Mouse (Mus musculus) embryonic facial prominence, embryonic 11.5 days (tissue): ENCODE measurements around the gene AC124108.1. TPM values are rescaled to one million over a fixed set of nuclear protein-coding genes. Genes with fewer than 3 reads are reported as not detected.

Source experiments
- ATAC-seq: fragments of 200-750 bp; cut with Nextera tagmentation; replicated peaks from 2 replicates; pipeline ENCODE4 v1.8.0; 2017; ENCODE audit warnings: low read depth; ENCODE audit not compliant: insufficient number of reproducible peaks, low FRiP score, low TSS enrichment
- DNase-seq: peaks from one replicate; pipeline ENCODE4 v3.0.0-alpha.2; 2015; ENCODE audit warnings: low spot score
- H3K27ac ChIP-seq: fragments of 300-500 bp; sonication (generic); replicated peaks from 2 replicates; pipeline ENCODE4 v1.5.1; 2014; ENCODE audit warnings: mild to moderate bottlenecking, low read depth, low read length, control low read depth
- H3K27me3 ChIP-seq: fragments of 300-500 bp; sonication (generic); 2 replicates; pipeline ENCODE4 v1.6.1; 2014; ENCODE audit warnings: mild to moderate bottlenecking, low read length, moderate library complexity, mixed read lengths; ENCODE audit not compliant: control insufficient read depth, insufficient read depth
- H3K36me3 ChIP-seq: fragments of 300-500 bp; sonication (generic); replicated peaks from 2 replicates; pipeline ENCODE4 v1.6.1; 2014; ENCODE audit warnings: low read depth, mild to moderate bottlenecking, low read length, moderate library complexity, mixed read lengths; ENCODE audit not compliant: control insufficient read depth, insufficient read depth
- H3K4me1 ChIP-seq: fragments of 300-500 bp; sonication (generic); 2 replicates; pipeline ENCODE4 v1.6.1; 2014; ENCODE audit warnings: low read length, mixed read lengths; ENCODE audit not compliant: control insufficient read depth, insufficient read depth
- H3K4me2 ChIP-seq: fragments of 300-500 bp; sonication (generic); 2 replicates; pipeline ENCODE4 v1.6.1; 2014; ENCODE audit warnings: low read depth, mild to moderate bottlenecking, control low read depth, low read length, moderate library complexity
- H3K4me3 ChIP-seq: fragments of 300-500 bp; sonication (generic); 2 replicates; pipeline ENCODE4 v1.5.1; 2014; ENCODE audit warnings: low read depth, low read length, control low read depth
- H3K9ac ChIP-seq: fragments of 300-500 bp; sonication (generic); replicated peaks from 2 replicates; pipeline ENCODE4 v1.6.1; 2014; ENCODE audit warnings: mild to moderate bottlenecking, control low read depth, low read length
- H3K9me3 ChIP-seq: fragments of 300-500 bp; sonication (generic); replicated peaks from 2 replicates; pipeline ENCODE4 v1.6.1; 2016; ENCODE audit warnings: mild to moderate bottlenecking, low read length, inconsistent platforms, mixed read lengths; ENCODE audit not compliant: control insufficient read depth
- WGBS: fragments of 180-500 bp; shearing (Covaris S2); extraction: QIAGEN DNeasy Blood & Tissue Kit; methylation state at CpG from one replicate; pipeline ENCODE4 v1.1.7; 2014; 5-methylcytosine and 5-hydroxymethylcytosine counted together
- microRNA counts: library from miRNA; unstranded; fragments of <30 nt; microRNA quantifications from one replicate; lab custom pipeline; 2016
- microRNA-seq: library from miRNA; unstranded; fragments of <30 nt; microRNA quantifications from one replicate; pipeline ENCODE4, GENCODE M21; 2016; ENCODE audit warnings: borderline number of aligned reads
- polyA plus RNA-seq: library from polyadenylated mRNA; unstranded; fragments of >200 nt; fragmentation: Nextera tagmentation; extraction: Ambion mirVana; gene quantifications from 2 replicates; pipeline ENCODE4 v1.2.1, GENCODE M21; 2014

The AC124108.1 gene
- polyA plus RNA-seq, 1 experiment from 2014 or later, result 0.65 TPM

DNA sequence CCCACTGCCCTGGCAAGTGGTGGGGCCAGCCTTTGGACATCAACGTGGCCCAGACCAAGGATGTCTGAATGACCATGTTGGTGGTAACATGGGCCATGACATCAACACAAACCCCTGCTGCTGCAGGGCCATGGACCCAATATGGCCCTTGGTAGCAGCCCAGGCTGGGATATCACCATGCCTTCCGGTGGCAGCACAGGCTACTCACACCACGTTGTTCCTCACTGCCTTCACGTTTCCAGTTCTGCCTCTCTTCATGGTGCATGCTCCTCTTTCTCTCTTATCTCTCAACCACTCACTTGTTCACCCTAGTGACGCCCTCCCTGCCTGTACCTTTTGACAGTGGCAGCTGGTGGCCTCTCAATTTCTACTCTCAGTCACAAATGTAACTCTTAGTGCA, 53.8 kb downstream of the AC124108.1 start:
- no peak overlapping the region for H3K9ac ChIP-seq
- no peak overlapping the region for H3K27ac ChIP-seq
- no peak overlapping the region for H3K4me3 ChIP-seq
- no peaks in the 10 kb centered on the region for H3K36me3 ChIP-seq
- no peak for DNase-seq
- no peaks in the 10 kb centered on the region for H3K9me3 ChIP-seq
- no peaks in the 10 kb centered on the region for H3K27me3 ChIP-seq
- ATAC-seq, result no peak
- 84% methylated on average over 5 of the region's 5 CpGs for WGBS
- H3K4me1 ChIP-seq, result no peaks in the 10 kb centered on the region
- H3K4me2 ChIP-seq, result no peak overlapping the region

- Histone ChIP-seq H3K9ac (no peak overlapping the region), H3K4me1 (no peaks in the 10 kb centered on the region), H3K27ac (no peak overlapping the region), H3K36me3 (no peaks in the 10 kb centered on the region), H3K9me3 (no peaks in the 10 kb centered on the region), H3K4me3 (no peak overlapping the region), H3K27me3 (no peaks in the 10 kb centered on the region), H3K4me2 (no peak overlapping the region)
- DNase-seq, result no peak
- no peak for ATAC-seq
- 58% methylated on average over 6 of the region's 6 CpGs for WGBS
Measured at GRCm38 (mm10) chr1:132246137-132246536, 54.9 kb downstream of the AC124108.1 start.

- no peaks in the 10 kb centered on the region for H3K27me3 ChIP-seq
- no peaks in the 10 kb centered on the region for H3K9me3 ChIP-seq
- no peak overlapping the region for H3K9ac ChIP-seq
- H3K4me1 ChIP-seq, result no peaks in the 10 kb centered on the region
- H3K27ac ChIP-seq, result no peak overlapping the region
- 91% methylated on average over 4 of the region's 4 CpGs for WGBS
- no peak overlapping the region for H3K4me3 ChIP-seq
- DNase-seq (no peak), ATAC-seq (no peak)
- no peaks in the 10 kb centered on the region for H3K36me3 ChIP-seq
- no peak overlapping the region for H3K4me2 ChIP-seq
Measured at GRCm38 (mm10) chr1:132246641-132247040, 55.4 kb downstream of the AC124108.1 start.

DNA sequence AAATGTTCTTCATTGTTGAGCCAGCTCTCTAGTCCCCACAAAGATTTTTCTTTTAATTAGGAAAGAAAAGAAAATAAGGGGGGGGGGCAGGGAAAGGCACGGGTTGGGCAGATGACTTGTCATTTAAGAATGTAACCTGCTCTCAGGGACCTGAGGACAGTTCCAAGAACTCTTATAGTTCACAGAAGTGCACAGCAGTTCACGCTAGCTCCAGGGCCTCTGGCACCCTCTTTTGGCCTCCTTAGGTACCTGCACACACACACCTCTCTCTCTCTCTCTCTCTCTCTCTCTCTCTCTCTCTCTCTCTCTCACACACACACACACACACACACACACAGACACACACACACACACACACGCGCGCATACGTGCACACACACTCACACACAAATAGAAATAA, 63.2 kb downstream of the AC124108.1 start:
- 79% methylated on average over 6 of the region's 6 CpGs for WGBS

More for the DNA sequence above, 63.2 kb downstream of the AC124108.1 start:
- DNase-seq (no peak), ATAC-seq (no peak)
- no peak overlapping the region for H3K4me3 ChIP-seq
- no peak overlapping the region for H3K27ac ChIP-seq
- H3K4me1 ChIP-seq, result no peaks in the 10 kb centered on the region
- no peak overlapping the region for H3K9ac ChIP-seq
- no peaks in the 10 kb centered on the region for H3K9me3 ChIP-seq
- no peaks in the 10 kb centered on the region for H3K36me3 ChIP-seq
- H3K27me3 ChIP-seq, result no peaks in the 10 kb centered on the region
- H3K4me2 ChIP-seq, result no peak overlapping the region

MicroRNA genes within 50 kb of the gene (microRNA counts, 519-probe panel; counts per million panel counts)
- microRNA mmu-miR-135b (lab: Ali Mortazavi, UCI), result 2,899 counts per million, percentile 37 among the panel's probes with 10 or more counts

Small RNA genes lying within 50 kb of the gene (microRNA-seq; reads per million reads assigned to microRNA genes)
- gene Mir135b, result 2,265 reads per million, percentile 79 among the genes with 10 or more reads in this experiment

Other genes starting within 250 kb of the AC124108.1 start
- gene Slc45a3, start 228.5 kb upstream of the AC124108.1 start, polyA plus RNA-seq, result 3.8 and 4.6 TPM in 2 replicates
- 18.0 and 19.8 TPM in 2 replicates for gene Elk4, start 183.8 kb upstream of the AC124108.1 start, polyA plus RNA-seq
- 8.1 and 9.0 TPM in 2 replicates for gene Mfsd4a, start 123.4 kb upstream of the AC124108.1 start, polyA plus RNA-seq
- 1.6 and 2.3 TPM in 2 replicates for gene Cdk18, start 51.8 kb upstream of the AC124108.1 start, polyA plus RNA-seq
- gene Lemd1, start within 50 bp of the AC124108.1 start, polyA plus RNA-seq, result 1.1 and 3.4 TPM in 2 replicates
- not detected in 2 replicates for gene Gm10188, start 38.3 kb downstream of the AC124108.1 start, polyA plus RNA-seq
- 0.66 and 0.68 TPM in 2 replicates for gene Klhdc8a, start 107.2 kb downstream of the AC124108.1 start, polyA plus RNA-seq
- gene Nuak2, start 124.7 kb downstream of the AC124108.1 start, polyA plus RNA-seq, result 9.1 and 10.8 TPM in 2 replicates
- gene Tmcc2, start 199.8 kb downstream of the AC124108.1 start, polyA plus RNA-seq, result 6.8 and 8.0 TPM in 2 replicates
- 11.9 and 13.7 TPM in 2 replicates for gene Dstyk, start 226.1 kb downstream of the AC124108.1 start, polyA plus RNA-seq